Mouse (Mus musculus) liver, adult 2 months (tissue): ENCODE results near the gene Fyb. TPM values are rescaled to one million over a fixed set of nuclear protein-coding genes. Genes with fewer than 3 reads are reported as not detected.
"Not testable (repeated sequence)": the region's sequence is repeated elsewhere in the genome, so short reads cannot be mapped to it uniquely, and the experiment has no call there.

ENCODE experiments used
- DNase-seq: peaks from one replicate; pipeline ENCODE4 v3.0.0-alpha.2; 2011; ENCODE audit warnings: low read depth, low spot score; ENCODE audit errors: extremely low read depth
- H3K27ac ChIP-seq: fragments of 200-500 bp; replicated peaks from 2 replicates; pipeline ENCODE4 v1.5.1; 2012; ENCODE audit warnings: low read depth, mild to moderate bottlenecking, control low read depth, inconsistent platforms, low read length; ENCODE audit not compliant: insufficient read depth
- H3K27me3 ChIP-seq: fragments of 200-500 bp; 2 replicates; pipeline ENCODE4 v1.6.1; 2012; ENCODE audit warnings: mild to moderate bottlenecking, moderate library complexity, low read length, inconsistent platforms; ENCODE audit not compliant: control insufficient read depth, insufficient read depth
- H3K36me3 ChIP-seq: fragments of 200-500 bp; 2 replicates; pipeline ENCODE4 v1.6.1; 2012; ENCODE audit warnings: low read length, inconsistent platforms; ENCODE audit not compliant: control insufficient read depth, insufficient read depth
- H3K4me1 ChIP-seq: fragments of 200-500 bp; 2 replicates; pipeline ENCODE4 v1.6.1; 2011; ENCODE audit warnings: low read length; ENCODE audit not compliant: control insufficient read depth, insufficient read depth
- H3K4me3 ChIP-seq: fragments of 200-500 bp; 2 replicates; pipeline ENCODE4 v1.5.1; 2011; ENCODE audit warnings: low read depth, mild to moderate bottlenecking, control low read depth, low read length, moderate library complexity; ENCODE audit not compliant: insufficient read depth
- H3K79me2 ChIP-seq: fragments of 200-500 bp; 2 replicates; pipeline ENCODE4 v1.6.1; 2012; ENCODE audit warnings: inconsistent platforms, mild to moderate bottlenecking, low read length, moderate library complexity; ENCODE audit not compliant: control insufficient read depth, insufficient read depth
- H3K9ac ChIP-seq: fragments of 200-500 bp; 2 replicates; pipeline ENCODE4 v1.6.1; 2012; ENCODE audit warnings: low read depth, mild to moderate bottlenecking, control low read depth, inconsistent platforms, low read length
- CTCF ChIP-seq: fragments of 200-500 bp; IDR thresholded peaks from 2 replicates; pipeline ENCODE4 v1.5.1; 2011; ENCODE audit warnings: low read depth, low read length, control low read depth
- POLR2A ChIP-seq: fragments of 200-500 bp; IDR thresholded peaks from 2 replicates; pipeline ENCODE4 v1.6.1; 2011; ENCODE audit warnings: low read length, control low read depth; ENCODE audit not compliant: insufficient read depth; ENCODE audit errors: extremely low read depth
- WGBS: fragments of 180-500 bp; shearing (Covaris S2); methylation state at CpG from one replicate; pipeline ENCODE4 v1.1.7; 2018; 5-methylcytosine and 5-hydroxymethylcytosine counted together
- polyA plus RNA-seq: library from polyadenylated mRNA; depleted of rRNA; stranded (reverse); fragments of >200 nt; gene quantifications from 2 replicates; pipeline ENCODE4 v1.2.3, GENCODE M21; 2012
- total RNA-seq: library from RNA; depleted of rRNA; stranded (reverse); fragments of >200 nt; gene quantifications from 2 replicates; pipeline ENCODE4 v1.2.3, GENCODE M21; 2014

Gene Fyb
- total and polyA plus RNA-seq, 2 experiments, result 42.3 to 98.2 TPM

GRCm38 (mm10) chr15:6579194-6579768 lies 56.6 kb downstream of the Fyb start:
- Histone ChIP-seq H3K4me3 (peak overlapping the region; percentile 3; the same call in 1 of the 2 replicates), H3K79me2 (no peaks in the 10 kb centered on the region), H3K9ac (no peak overlapping the region), H3K27ac (no peak overlapping the region), H3K27me3 (no peaks in the 10 kb centered on the region), H3K36me3 (no peaks in the 10 kb centered on the region), H3K4me1 (peaks cover 1% of the 10 kb centered on the region; the same call in 1 of the 2 replicates)
- no peak for TF ChIP-seq POLR2A
- DNase-seq, result no peak
- 40% methylated on average over 15 of the region's 15 CpGs for WGBS

GRCm38 (mm10) chr15:6579769-6580261 lies 57.2 kb downstream of the Fyb start:
- WGBS, result 86% methylated on average over 11 of the region's 11 CpGs
- H3K27ac ChIP-seq, result no peak overlapping the region
- H3K9ac ChIP-seq, result no peak overlapping the region
- no peaks in the 10 kb centered on the region for H3K36me3 ChIP-seq
- peaks cover 1% of the 10 kb centered on the region; the same call in 1 of the 2 replicates for H3K4me1 ChIP-seq
- no peaks in the 10 kb centered on the region for H3K79me2 ChIP-seq
- TF ChIP-seq CTCF (no peak), POLR2A (no peak)
- H3K27me3 ChIP-seq, result no peaks in the 10 kb centered on the region
- no peak for DNase-seq
- H3K4me3 ChIP-seq, result no peak overlapping the region

- no peak overlapping the region for H3K4me3 ChIP-seq
- H3K36me3 ChIP-seq, result no peaks in the 10 kb centered on the region
- DNase-seq, result no peak
- H3K79me2 ChIP-seq, result no peaks in the 10 kb centered on the region
- WGBS, result 85% methylated on average over 4 of the region's 4 CpGs
- H3K9ac ChIP-seq, result no peak overlapping the region
- no peak overlapping the region for H3K27ac ChIP-seq
- TF ChIP-seq POLR2A (no peak), CTCF (no peak)
- H3K4me1 ChIP-seq, result no peaks in the 10 kb centered on the region
- H3K27me3 ChIP-seq, result no peaks in the 10 kb centered on the region
Observed at GRCm38 (mm10) chr15:6584645-6585044, 62.0 kb downstream of the Fyb start.

GRCm38 (mm10) chr15:6586351-6586750 lies 63.7 kb downstream of the Fyb start:
- H3K4me1 ChIP-seq, result not testable (repeated sequence)

GRCm38 (mm10) chr15:6587526-6587925 lies 64.9 kb downstream of the Fyb start:
- H3K4me3 ChIP-seq, result no peak overlapping the region
- H3K36me3 ChIP-seq, result no peaks in the 10 kb centered on the region
- no peaks in the 10 kb centered on the region for H3K27me3 ChIP-seq
- no peak overlapping the region for H3K9ac ChIP-seq
- peak; percentile 75 for DNase-seq
- H3K27ac ChIP-seq, result no peak overlapping the region
- H3K79me2 ChIP-seq, result no peaks in the 10 kb centered on the region
- 59% methylated on average over 3 of the region's 3 CpGs for WGBS
- H3K4me1 ChIP-seq, result no peaks in the 10 kb centered on the region
- TF ChIP-seq POLR2A (no peak), CTCF (no peak)

More at GRCm38 (mm10) chr15:6586351-6586750, 63.7 kb downstream of the Fyb start:
- not testable (repeated sequence) for H3K9ac ChIP-seq, H3K36me3 ChIP-seq, H3K27ac ChIP-seq, H3K27me3 ChIP-seq, H3K79me2 ChIP-seq, H3K4me3 ChIP-seq, DNase-seq
- 86% methylated on average over 7 of the region's 7 CpGs for WGBS

- no peak for DNase-seq
- Histone ChIP-seq H3K27ac (no peak overlapping the region), H3K9ac (no peak overlapping the region), H3K36me3 (no peaks in the 10 kb centered on the region), H3K27me3 (no peaks in the 10 kb centered on the region), H3K4me1 (no peaks in the 10 kb centered on the region), H3K79me2 (no peaks in the 10 kb centered on the region), H3K4me3 (no peak overlapping the region)
- 77% methylated on average over 7 of the region's 7 CpGs for WGBS
- TF ChIP-seq CTCF (no peak), POLR2A (no peak)
Observed at GRCm38 (mm10) chr15:6588192-6588591, 65.5 kb downstream of the Fyb start.
